Mouse (Mus musculus) urinary bladder, postnatal 14 days (tissue): ENCODE results near the gene Gm21541.
"Not testable (repeated sequence)": the region's sequence is repeated elsewhere in the genome, so short reads cannot be mapped to it uniquely, and the experiment has no call there.

ENCODE experiments used
- DNase-seq: peaks from one replicate; pipeline ENCODE4 v3.0.0; 2021; ENCODE audit warnings: low spot score

The Gm21541 gene

DNA sequence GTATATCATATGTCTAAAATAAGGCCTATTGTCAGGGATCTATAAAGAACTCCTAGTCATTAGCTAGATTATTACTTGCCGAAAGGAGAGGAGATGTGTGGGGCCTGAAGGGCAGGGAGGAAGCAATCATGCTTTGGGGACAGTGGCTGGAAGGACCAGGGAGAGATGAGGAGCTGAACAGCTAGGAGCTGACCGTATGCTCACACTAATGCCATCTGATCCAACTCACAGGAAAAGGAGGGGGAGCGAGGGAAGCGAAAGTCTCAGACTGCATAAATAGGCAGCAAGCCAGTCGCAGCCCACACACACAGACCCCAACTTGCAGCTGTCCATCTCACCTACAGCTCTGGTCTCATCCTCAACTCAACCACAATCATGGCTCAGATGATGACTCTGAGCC, at the start of gene Gm21541:
TSS of gene Gm21541 (plus strand) at position 301 of the 400 bp plus-strand sequence.
- DNase-seq: not testable (repeated sequence)

DNA sequence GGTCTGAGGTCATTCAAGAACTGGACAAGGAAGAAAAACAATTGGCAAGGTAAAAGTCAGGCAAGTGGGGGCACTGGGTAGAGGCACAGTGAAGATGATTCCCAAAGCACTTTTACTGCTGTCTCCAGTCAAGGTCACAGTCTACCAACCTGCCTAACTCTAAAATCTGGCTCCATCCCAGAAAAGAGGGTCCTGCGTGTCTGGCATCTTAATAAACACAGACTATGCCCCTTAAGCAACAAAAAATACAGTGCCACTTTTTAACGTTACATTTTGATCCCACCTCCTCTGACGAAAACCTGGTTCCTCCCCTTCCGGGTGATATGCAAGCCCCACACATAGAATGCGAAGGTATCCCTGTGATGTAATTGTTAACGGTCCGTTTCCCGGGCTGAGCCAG, 37.9 kb downstream of the Gm21541 start, which contains the start of gene Gm20878:
TSS of gene Gm20878 (plus strand) at position 301 of the 400 bp plus-strand sequence.
- DNase-seq: not testable (repeated sequence)
